Mouse (Mus musculus) heart, adult 2 months (tissue): Measurements from ENCODE around the gene Spg20.

Experiments used
- CTCF ChIP-seq: fragments of 200-600 bp; IDR thresholded peaks from 2 replicates; pipeline ENCODE4 v1.8.1; 2022; ENCODE audit warnings: antibody characterized with exemption, mild to moderate bottlenecking, moderate library complexity
- POLR2A ChIP-seq: fragments of 200-500 bp; IDR thresholded peaks from 2 replicates; pipeline ENCODE4 v1.6.1; 2011; ENCODE audit warnings: mild to moderate bottlenecking, low read depth, low read length, control low read depth; ENCODE audit not compliant: insufficient read depth

DNA sequence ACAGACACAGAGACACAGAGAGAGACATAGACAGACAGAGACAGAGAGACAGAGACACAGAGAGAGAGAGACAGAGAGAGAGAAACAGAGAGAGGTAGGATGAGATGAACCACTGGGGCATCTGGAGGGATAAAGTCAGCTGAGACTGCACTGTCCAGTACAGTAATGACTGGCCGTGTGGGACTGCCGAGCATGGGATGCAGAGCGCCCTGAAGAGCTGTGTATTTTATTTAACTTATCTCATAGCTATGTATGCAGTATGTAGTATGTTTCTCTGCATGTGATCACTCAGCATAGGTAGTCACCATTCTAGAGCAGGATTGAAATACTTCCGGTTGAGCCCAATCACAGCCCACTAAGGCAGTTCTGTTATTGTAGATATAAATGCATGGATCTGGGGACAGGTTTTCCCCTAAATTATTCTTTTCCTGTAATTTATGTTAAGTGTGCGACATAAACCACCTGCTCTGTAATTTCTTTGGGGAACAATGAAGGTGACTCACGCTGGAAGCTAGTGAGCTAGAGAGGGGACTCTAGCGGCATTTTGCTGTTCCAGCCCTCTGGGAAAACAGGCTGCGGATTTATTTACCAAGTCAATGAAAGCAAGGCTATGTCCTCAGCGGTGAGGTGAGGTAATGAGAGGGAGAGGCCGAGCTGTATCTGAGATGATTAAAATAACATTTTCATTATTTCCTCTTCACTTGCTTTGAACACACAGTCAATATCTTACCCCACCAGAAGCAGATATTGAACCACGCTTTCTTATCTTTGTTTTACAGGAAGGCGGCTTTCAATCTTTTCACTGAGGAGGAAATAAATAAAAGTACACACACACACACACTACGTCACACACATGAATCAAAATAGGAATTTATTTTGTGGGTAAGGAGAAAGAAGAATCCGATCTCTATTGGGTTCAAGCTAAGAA is 45.9 kb upstream of the Spg20 start:
- TF ChIP-seq CTCF: no peak
- no peak for TF ChIP-seq POLR2A
